Mouse (Mus musculus): Measurements from ENCODE around the gene Rnf19b. TPM values are rescaled to one million over a fixed set of nuclear protein-coding genes. Genes with fewer than 3 reads are reported as not detected.

The Rnf19b gene
- polyA plus RNA-seq, 1 experiment from 2014 or later = 37.5 TPM

- 67% methylated on average over 4 of the region's 4 CpGs for WGBS
- peaks cover 20% of the 10 kb centered on the region for H3K4me1 ChIP-seq (ENCODE audit: control insufficient read depth, insufficient read depth, low read length)
- H3K9me3 ChIP-seq (replicated peaks; ENCODE audit: control insufficient read depth, low read length, poor library complexity, severe bottlenecking) = no peaks in the 10 kb centered on the region
- H3K27ac ChIP-seq (ENCODE audit: low read length) = no peak overlapping the region
- no peak for ATAC-seq
- H3K4me2 ChIP-seq (ENCODE audit: low read length) = peak overlapping the region; percentile 87
- peak overlapping the region; percentile 83 for H3K4me3 ChIP-seq (ENCODE audit: low read depth, low read length)
- no peaks in the 10 kb centered on the region for H3K27me3 ChIP-seq (ENCODE audit: control insufficient read depth, insufficient read depth, low read depth, low read length)
- H3K36me3 ChIP-seq (ENCODE audit: control insufficient read depth, insufficient read depth, low read length) = no peaks in the 10 kb centered on the region
- peak overlapping the region; percentile 96 for H3K9ac ChIP-seq (ENCODE audit: low read depth, low read length)
Observed at GRCm38 (mm10) chr4:129059922-129060321, 1.9 kb downstream of the Rnf19b start.

GRCm38 (mm10) chr4:129061486-129061885, 3.4 kb downstream of the Rnf19b start:
- Histone ChIP-seq H3K4me1 (ENCODE audit: control insufficient read depth, insufficient read depth, low read length) (peaks cover 20% of the 10 kb centered on the region), H3K27me3 (ENCODE audit: control insufficient read depth, insufficient read depth, low read depth, low read length) (no peaks in the 10 kb centered on the region), H3K4me2 (ENCODE audit: low read length) (no peak overlapping the region), H3K9me3 (replicated peaks; ENCODE audit: control insufficient read depth, low read length, poor library complexity, severe bottlenecking) (no peaks in the 10 kb centered on the region), H3K4me3 (ENCODE audit: low read depth, low read length) (no peak overlapping the region), H3K27ac (ENCODE audit: low read length) (no peak overlapping the region), H3K9ac (ENCODE audit: low read depth, low read length) (no peak overlapping the region), H3K36me3 (ENCODE audit: control insufficient read depth, insufficient read depth, low read length) (no peaks in the 10 kb centered on the region)
- WGBS = 91% methylated on average over 1 of the region's 1 CpGs
- no peak for ATAC-seq

GRCm38 (mm10) chr4:129062281-129063075, 4.4 kb downstream of the Rnf19b start:
- H3K36me3 ChIP-seq (ENCODE audit: control insufficient read depth, insufficient read depth, low read length) = no peaks in the 10 kb centered on the region
- 83% methylated on average over 3 of the region's 3 CpGs for WGBS

GRCm38 (mm10) chr4:129065688-129066236, 7.7 kb downstream of the Rnf19b start:
- Histone ChIP-seq H3K36me3 (ENCODE audit: control insufficient read depth, insufficient read depth, low read length) (no peaks in the 10 kb centered on the region), H3K4me1 (ENCODE audit: control insufficient read depth, insufficient read depth, low read length) (peaks cover 11% of the 10 kb centered on the region), H3K27ac (ENCODE audit: low read length) (no peak overlapping the region), H3K4me2 (ENCODE audit: low read length) (no peak overlapping the region), H3K4me3 (ENCODE audit: low read depth, low read length) (no peak overlapping the region), H3K9ac (ENCODE audit: low read depth, low read length) (no peak overlapping the region), H3K9me3 (replicated peaks; ENCODE audit: control insufficient read depth, low read length, poor library complexity, severe bottlenecking) (no peaks in the 10 kb centered on the region), H3K27me3 (ENCODE audit: control insufficient read depth, insufficient read depth, low read depth, low read length) (no peaks in the 10 kb centered on the region)
- ATAC-seq = no peak

More at GRCm38 (mm10) chr4:129062281-129063075, 4.4 kb downstream of the Rnf19b start:
- no peak overlapping the region for H3K4me2 ChIP-seq (ENCODE audit: low read length)
- peaks cover 20% of the 10 kb centered on the region for H3K4me1 ChIP-seq (ENCODE audit: control insufficient read depth, insufficient read depth, low read length)
- no peak for ATAC-seq
- H3K9ac ChIP-seq (ENCODE audit: low read depth, low read length) = no peak overlapping the region
- H3K27me3 ChIP-seq (ENCODE audit: control insufficient read depth, insufficient read depth, low read depth, low read length) = no peaks in the 10 kb centered on the region
- H3K9me3 ChIP-seq (replicated peaks; ENCODE audit: control insufficient read depth, low read length, poor library complexity, severe bottlenecking) = no peaks in the 10 kb centered on the region
- no peak overlapping the region for H3K27ac ChIP-seq (ENCODE audit: low read length)
- H3K4me3 ChIP-seq (ENCODE audit: low read depth, low read length) = no peak overlapping the region

- WGBS = 83% methylated on average over 5 of the region's 5 CpGs
- Histone ChIP-seq H3K9ac (ENCODE audit: low read depth, low read length) (no peak overlapping the region), H3K27ac (ENCODE audit: low read length) (no peak overlapping the region), H3K4me2 (ENCODE audit: low read length) (no peak overlapping the region), H3K36me3 (ENCODE audit: control insufficient read depth, insufficient read depth, low read length) (no peaks in the 10 kb centered on the region), H3K27me3 (ENCODE audit: control insufficient read depth, insufficient read depth, low read depth, low read length) (no peaks in the 10 kb centered on the region), H3K4me3 (ENCODE audit: low read depth, low read length) (no peak overlapping the region), H3K4me1 (ENCODE audit: control insufficient read depth, insufficient read depth, low read length) (no peaks in the 10 kb centered on the region; the same call in 1 of the 2 replicates), H3K9me3 (replicated peaks; ENCODE audit: control insufficient read depth, low read length, poor library complexity, severe bottlenecking) (no peaks in the 10 kb centered on the region)
- ATAC-seq = no peak
Observed at GRCm38 (mm10) chr4:129067638-129068415, 9.8 kb downstream of the Rnf19b start.

- Histone ChIP-seq H3K9ac (ENCODE audit: low read depth, low read length) (no peak overlapping the region), H3K4me3 (ENCODE audit: low read depth, low read length) (no peak overlapping the region), H3K27me3 (ENCODE audit: control insufficient read depth, insufficient read depth, low read depth, low read length) (no peaks in the 10 kb centered on the region), H3K36me3 (ENCODE audit: control insufficient read depth, insufficient read depth, low read length) (no peaks in the 10 kb centered on the region; the same call in 1 of the 2 replicates), H3K4me2 (ENCODE audit: low read length) (no peak overlapping the region), H3K9me3 (replicated peaks; ENCODE audit: control insufficient read depth, low read length, poor library complexity, severe bottlenecking) (no peaks in the 10 kb centered on the region), H3K4me1 (ENCODE audit: control insufficient read depth, insufficient read depth, low read length) (no peaks in the 10 kb centered on the region; the same call in 1 of the 2 replicates), H3K27ac (ENCODE audit: low read length) (no peak overlapping the region)
- no peak for ATAC-seq
- WGBS = 96% methylated on average over 4 of the region's 4 CpGs
Observed at GRCm38 (mm10) chr4:129068848-129069247, 10.8 kb downstream of the Rnf19b start.

GRCm38 (mm10) chr4:129079126-129079525, 21.1 kb downstream of the Rnf19b start:
- Histone ChIP-seq H3K27me3 (ENCODE audit: control insufficient read depth, insufficient read depth, low read depth, low read length) (no peaks in the 10 kb centered on the region), H3K9me3 (replicated peaks; ENCODE audit: control insufficient read depth, low read length, poor library complexity, severe bottlenecking) (no peaks in the 10 kb centered on the region), H3K4me2 (ENCODE audit: low read length) (no peak overlapping the region), H3K9ac (ENCODE audit: low read depth, low read length) (no peak overlapping the region), H3K27ac (ENCODE audit: low read length) (no peak overlapping the region), H3K36me3 (ENCODE audit: control insufficient read depth, insufficient read depth, low read length) (peaks cover 58% of the 10 kb centered on the region), H3K4me1 (ENCODE audit: control insufficient read depth, insufficient read depth, low read length) (no peaks in the 10 kb centered on the region), H3K4me3 (ENCODE audit: low read depth, low read length) (no peak overlapping the region)
- ATAC-seq = no peak
- WGBS = 94% methylated on average over 9 of the region's 9 CpGs

GRCm38 (mm10) chr4:129081041-129081440, 23.0 kb downstream of the Rnf19b start:
- no peak overlapping the region for H3K27ac ChIP-seq (ENCODE audit: low read length)
- H3K4me3 ChIP-seq (ENCODE audit: low read depth, low read length) = no peak overlapping the region
- 76% methylated on average over 7 of the region's 7 CpGs for WGBS
- H3K4me1 ChIP-seq (ENCODE audit: control insufficient read depth, insufficient read depth, low read length) = no peaks in the 10 kb centered on the region
- no peaks in the 10 kb centered on the region for H3K27me3 ChIP-seq (ENCODE audit: control insufficient read depth, insufficient read depth, low read depth, low read length)
- no peaks in the 10 kb centered on the region for H3K9me3 ChIP-seq (replicated peaks; ENCODE audit: control insufficient read depth, low read length, poor library complexity, severe bottlenecking)
- peaks cover 52% of the 10 kb centered on the region for H3K36me3 ChIP-seq (ENCODE audit: control insufficient read depth, insufficient read depth, low read length)
- H3K9ac ChIP-seq (ENCODE audit: low read depth, low read length) = no peak overlapping the region
- no peak overlapping the region for H3K4me2 ChIP-seq (ENCODE audit: low read length)
- ATAC-seq = no peak

- no peak overlapping the region for H3K4me3 ChIP-seq (ENCODE audit: low read depth, low read length)
- H3K36me3 ChIP-seq (ENCODE audit: control insufficient read depth, insufficient read depth, low read length) = peaks cover 51% of the 10 kb centered on the region
- H3K4me2 ChIP-seq (ENCODE audit: low read length) = no peak overlapping the region
- 74% methylated on average over 6 of the region's 6 CpGs for WGBS
- no peaks in the 10 kb centered on the region for H3K9me3 ChIP-seq (replicated peaks; ENCODE audit: control insufficient read depth, low read length, poor library complexity, severe bottlenecking)
- no peaks in the 10 kb centered on the region for H3K4me1 ChIP-seq (ENCODE audit: control insufficient read depth, insufficient read depth, low read length)
- no peak overlapping the region for H3K9ac ChIP-seq (ENCODE audit: low read depth, low read length)
- no peaks in the 10 kb centered on the region for H3K27me3 ChIP-seq (ENCODE audit: control insufficient read depth, insufficient read depth, low read depth, low read length)
- no peak for ATAC-seq
- no peak overlapping the region for H3K27ac ChIP-seq (ENCODE audit: low read length)
Observed at GRCm38 (mm10) chr4:129081512-129081911, 23.4 kb downstream of the Rnf19b start.

All from midbrain, embryonic 16.5 days (tissue).